Mouse (Mus musculus) hindbrain, embryonic 11.5 days (tissue): Measurements from ENCODE around the gene Ctu2. TPM values are rescaled to one million over a fixed set of nuclear protein-coding genes. Genes with fewer than 3 reads are reported as not detected.

Experiments
- ATAC-seq: fragments of 200-750 bp; cut with Nextera tagmentation; 2 replicates; pipeline ENCODE4 v1.8.0; 2017; ENCODE audit warnings: mild to moderate bottlenecking, moderate TSS enrichment, moderate library complexity; ENCODE audit not compliant: low FRiP score
- DNase-seq: peaks from one replicate; pipeline ENCODE4 v3.0.0-alpha.2; 2015; ENCODE audit warnings: low spot score
- H3K27ac ChIP-seq: fragments of 300-500 bp; sonication (generic); 2 replicates; pipeline ENCODE4 v1.5.1; 2014; ENCODE audit warnings: mild to moderate bottlenecking, low read depth, low read length
- H3K27me3 ChIP-seq: fragments of 300-500 bp; sonication (generic); 2 replicates; pipeline ENCODE4 v1.6.1; 2014; ENCODE audit warnings: mild to moderate bottlenecking, low read length, moderate library complexity, mixed read lengths; ENCODE audit not compliant: control insufficient read depth, insufficient read depth
- H3K36me3 ChIP-seq: fragments of 300-500 bp; sonication (generic); 2 replicates; pipeline ENCODE4 v1.6.1; 2014; ENCODE audit warnings: mild to moderate bottlenecking, low read length, moderate library complexity, mixed read lengths; ENCODE audit not compliant: control insufficient read depth, insufficient read depth
- H3K4me1 ChIP-seq: fragments of 300-500 bp; sonication (generic); replicated peaks from 2 replicates; pipeline ENCODE4 v1.6.1; 2014; ENCODE audit warnings: low read length, mixed read lengths; ENCODE audit not compliant: control insufficient read depth, insufficient read depth
- H3K4me2 ChIP-seq: fragments of 300-500 bp; sonication (generic); replicated peaks from 2 replicates; pipeline ENCODE4 v1.6.1; 2014; ENCODE audit warnings: mild to moderate bottlenecking, low read depth, low read length
- H3K4me3 ChIP-seq: fragments of 300-500 bp; sonication (generic); 2 replicates; pipeline ENCODE4 v1.5.1; 2014; ENCODE audit warnings: low read depth, low read length
- H3K9ac ChIP-seq: fragments of 300-500 bp; sonication (generic); 2 replicates; pipeline ENCODE4 v1.6.1; 2014; ENCODE audit warnings: low read depth, low read length
- H3K9me3 ChIP-seq: fragments of 300-500 bp; sonication (generic); 2 replicates; pipeline ENCODE4 v1.6.1; 2016; ENCODE audit warnings: low read length; ENCODE audit not compliant: control insufficient read depth
- WGBS: fragments of 180-500 bp; shearing (Covaris S2); extraction: QIAGEN DNeasy Blood & Tissue Kit; methylation state at CpG from one replicate; pipeline ENCODE4 v1.1.7; 2014; 5-methylcytosine and 5-hydroxymethylcytosine counted together
- polyA plus RNA-seq: library from polyadenylated mRNA; unstranded; fragments of >200 nt; fragmentation: Nextera tagmentation; extraction: Ambion mirVana; gene quantifications from 2 replicates; pipeline ENCODE4 v1.2.1, GENCODE M21; 2014

Ctu2 gene
- polyA plus RNA-seq = 65.6 and 67.5 TPM in 2 replicates

DNA sequence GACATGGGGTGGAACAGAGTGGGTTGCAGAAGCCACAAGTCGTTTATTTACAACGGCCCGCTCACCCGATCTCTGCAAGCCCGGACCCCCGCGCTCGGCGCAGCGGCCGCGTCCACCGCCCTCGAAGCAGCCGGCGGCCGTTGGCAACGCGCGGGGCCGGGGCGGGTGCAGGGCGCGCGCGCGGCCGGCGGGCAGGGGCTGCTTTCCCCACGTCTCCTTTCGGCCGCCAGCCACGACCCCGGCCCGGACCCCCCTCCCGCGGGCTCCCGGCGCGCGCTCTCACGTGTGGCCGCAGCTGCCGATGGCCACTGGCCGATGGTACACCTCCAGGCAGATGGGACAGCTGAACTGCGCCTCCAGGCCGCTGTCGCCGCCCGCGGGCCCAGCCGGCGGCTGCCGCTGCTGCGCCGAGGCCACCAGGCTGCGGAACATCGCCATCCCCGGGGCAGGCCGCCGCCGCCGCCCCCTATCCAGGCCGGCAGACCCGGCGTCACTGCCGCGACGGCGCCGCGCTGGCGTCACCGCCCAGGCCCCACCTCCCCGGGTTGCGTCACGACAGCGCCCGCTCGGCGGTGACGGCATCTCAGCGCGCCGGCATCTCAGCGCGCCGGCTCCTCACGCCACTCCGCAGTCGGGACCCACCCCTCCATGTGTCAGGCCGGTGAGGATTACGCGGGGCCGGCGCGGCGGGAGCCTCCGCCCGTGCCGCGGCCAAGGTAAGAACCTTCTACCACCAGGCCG lies at the start of gene Ctu2, which contains the start of gene Rnf166:
TSS of gene Ctu2 (plus strand) at position 564 of the 741 bp plus-strand sequence.
TSS of gene Rnf166 (minus strand) at position 485 of the 741 bp plus-strand sequence.
- DNase-seq = peak; percentile 98
- peak within 1 kb of the TSS; percentile 98 for H3K4me3 ChIP-seq
- peaks cover 8% of the 10 kb centered on the region; the same call in 1 of the 2 replicates for H3K4me1 ChIP-seq
- H3K9ac ChIP-seq = peak within 1 kb of the TSS; percentile 94
- H3K36me3 ChIP-seq = 0 out of 2 replicates have a peak, but pooled peaks cover 2% of the 10 kb centered on the region
- H3K4me2 ChIP-seq = peak within 1 kb of the TSS; percentile 85
- ATAC-seq = peak; percentile 95
- H3K27ac ChIP-seq = peak within 1 kb of the TSS; percentile 42; the same call in 1 of the 2 replicates
- H3K27me3 ChIP-seq = no peaks in the 10 kb centered on the region
- under 1% methylated on average over 69 of the region's 103 CpGs for WGBS
- H3K9me3 ChIP-seq = no peaks in the 10 kb centered on the region

DNA sequence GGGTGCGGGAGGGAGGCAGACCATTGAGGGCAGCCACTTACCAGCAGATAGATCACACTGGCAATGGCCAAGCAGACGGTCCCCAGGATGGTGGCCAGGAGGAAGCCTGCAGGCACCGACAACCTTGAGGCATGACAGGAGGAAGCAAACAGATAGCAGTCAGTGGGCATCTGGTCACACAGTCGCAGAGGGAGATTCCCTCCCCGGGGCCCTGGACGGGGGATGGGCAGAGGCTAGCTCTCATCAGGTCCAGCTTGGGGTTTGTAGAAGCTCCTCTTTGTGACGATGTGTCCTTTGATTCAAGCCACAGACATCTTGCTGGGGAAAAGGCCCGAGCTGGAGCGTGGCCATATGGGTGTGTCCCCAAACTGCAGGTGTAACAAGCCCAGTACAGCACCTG lies 49.8 kb upstream of the Ctu2 start:
- Histone ChIP-seq H3K36me3 (no peaks in the 10 kb centered on the region), H3K4me3 (no peak overlapping the region), H3K27ac (no peak overlapping the region), H3K9ac (no peak overlapping the region), H3K9me3 (no peaks in the 10 kb centered on the region), H3K4me1 (no peaks in the 10 kb centered on the region), H3K4me2 (no peak overlapping the region), H3K27me3 (no peaks in the 10 kb centered on the region)
- no peak for DNase-seq
- no peak for ATAC-seq
- WGBS = 82% methylated on average over 9 of the region's 9 CpGs

DNA sequence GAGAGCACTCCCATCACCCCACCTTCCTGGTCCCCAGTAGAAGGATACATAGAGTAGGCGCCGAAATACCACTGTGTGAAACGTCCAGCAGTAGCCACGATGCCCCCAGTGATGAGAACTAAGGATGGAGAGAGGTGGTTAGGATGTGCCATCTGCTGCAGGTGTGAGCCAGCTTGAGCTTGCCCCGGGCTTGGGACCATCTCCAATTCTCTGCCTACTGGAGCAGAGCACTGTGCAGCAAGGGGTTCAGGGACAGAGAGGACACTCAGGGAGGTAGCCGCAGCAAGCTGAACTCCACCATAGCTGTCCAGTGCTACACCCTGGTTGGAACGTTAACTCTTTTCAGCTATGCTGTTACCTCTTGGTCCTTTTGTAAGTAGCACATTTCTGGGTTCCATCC lies 48.3 kb upstream of the Ctu2 start:
- peaks cover 8% of the 10 kb centered on the region; the same call in 1 of the 2 replicates for H3K4me1 ChIP-seq
- no peak overlapping the region for H3K9ac ChIP-seq
- 90% methylated on average over 7 of the region's 7 CpGs for whole genome bisulfite sequencing
- ATAC-seq (no peak), DNase-seq (no peak)
- H3K36me3 ChIP-seq = no peaks in the 10 kb centered on the region
- no peak overlapping the region for H3K27ac ChIP-seq
- H3K27me3 ChIP-seq = no peaks in the 10 kb centered on the region
- no peak overlapping the region for H3K4me3 ChIP-seq
- H3K9me3 ChIP-seq = no peaks in the 10 kb centered on the region
- no peak overlapping the region for H3K4me2 ChIP-seq

DNA sequence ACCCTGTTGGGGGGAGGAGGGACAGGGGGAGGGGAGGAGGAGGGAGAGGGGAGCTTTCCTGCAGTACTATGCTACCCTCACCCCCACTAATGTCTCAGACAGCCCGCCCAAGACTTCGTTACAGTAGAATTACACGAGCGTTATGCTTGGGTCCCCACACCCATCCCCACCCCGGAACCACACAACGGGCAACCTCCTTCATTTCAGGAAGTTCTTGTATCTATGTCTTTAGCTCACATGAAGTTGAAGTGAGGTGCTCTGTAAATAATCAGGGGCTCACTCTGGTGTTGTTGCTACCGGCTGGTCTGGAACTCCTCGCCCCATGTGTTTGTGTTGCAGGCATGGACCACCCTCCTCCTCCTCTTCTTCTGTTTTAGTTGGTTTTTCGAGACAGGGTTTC lies 47.8 kb upstream of the Ctu2 start:
- peaks cover 11% of the 10 kb centered on the region; the same call in 1 of the 2 replicates for H3K4me1 ChIP-seq
- no peaks in the 10 kb centered on the region for H3K27me3 ChIP-seq
- ATAC-seq (no peak), DNase-seq (no peak)
- WGBS = 87% methylated on average over 9 of the region's 9 CpGs
- H3K27ac ChIP-seq = no peak overlapping the region
- H3K4me2 ChIP-seq = no peak overlapping the region
- no peaks in the 10 kb centered on the region for H3K9me3 ChIP-seq
- H3K4me3 ChIP-seq = no peak overlapping the region
- H3K36me3 ChIP-seq = no peaks in the 10 kb centered on the region
- H3K9ac ChIP-seq = no peak overlapping the region

DNA sequence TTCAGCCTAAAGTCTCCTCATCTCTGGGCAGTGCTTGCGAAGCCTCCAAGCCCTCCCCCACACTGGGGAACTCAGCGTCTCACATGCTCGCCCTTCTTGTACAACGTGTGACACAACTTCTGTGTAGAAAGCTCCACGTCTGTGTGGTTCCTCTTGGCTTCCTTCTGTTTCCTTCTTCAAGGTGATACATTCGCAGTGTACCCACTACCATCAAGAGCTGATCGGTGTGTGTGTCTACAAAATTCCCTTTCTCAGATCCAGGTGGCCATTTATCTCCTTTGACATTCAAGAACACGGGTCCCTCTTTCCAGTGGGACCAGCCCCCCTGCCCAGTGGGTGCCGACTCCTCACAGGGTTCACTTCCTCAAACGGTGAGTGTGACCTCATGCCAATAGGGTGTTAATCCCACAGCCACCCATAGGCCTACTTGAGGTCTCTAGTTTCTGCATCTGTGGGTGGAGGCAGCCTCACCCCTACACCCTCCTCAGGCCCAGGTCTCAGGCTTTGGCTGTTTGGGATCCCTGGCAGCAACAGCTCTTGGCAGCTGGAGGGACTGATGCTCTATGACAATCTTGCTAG lies 45.8 kb upstream of the Ctu2 start:
- peaks cover 11% of the 10 kb centered on the region; the same call in 1 of the 2 replicates for H3K4me1 ChIP-seq
- H3K9ac ChIP-seq = no peak overlapping the region
- H3K36me3 ChIP-seq = no peaks in the 10 kb centered on the region
- no peak overlapping the region for H3K4me3 ChIP-seq
- H3K9me3 ChIP-seq = no peaks in the 10 kb centered on the region
- DNase-seq (no peak), ATAC-seq (no peak)
- H3K27ac ChIP-seq = no peak overlapping the region
- H3K4me2 ChIP-seq = no peak overlapping the region
- WGBS = 87% methylated on average over 10 of the region's 10 CpGs
- no peaks in the 10 kb centered on the region for H3K27me3 ChIP-seq

DNA sequence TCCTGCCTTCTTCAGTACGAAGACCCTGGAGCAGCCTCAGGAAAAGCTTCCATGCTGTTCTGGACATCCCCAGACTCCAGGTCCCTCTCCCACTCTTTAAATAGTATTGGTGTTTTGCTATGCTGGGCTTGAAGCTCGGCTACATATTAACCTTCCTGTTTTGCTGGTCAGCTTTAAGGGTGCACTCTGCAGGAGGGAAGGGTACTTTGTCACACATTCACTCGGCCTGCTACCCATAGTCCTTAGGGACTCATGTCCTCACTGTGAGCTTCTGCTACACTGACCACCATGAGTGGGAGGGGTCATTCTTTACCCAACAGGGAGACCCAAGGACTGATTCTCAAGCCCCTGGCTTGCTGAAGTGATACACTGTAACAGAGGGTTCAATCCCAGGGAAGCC lies 45.3 kb upstream of the Ctu2 start:
- no peak for ATAC-seq
- Histone ChIP-seq H3K36me3 (0 out of 2 replicates have a peak, but pooled peaks cover 4% of the 10 kb centered on the region), H3K27me3 (no peaks in the 10 kb centered on the region), H3K4me2 (no peak overlapping the region), H3K4me1 (peaks cover 11% of the 10 kb centered on the region; the same call in 1 of the 2 replicates), H3K4me3 (no peak overlapping the region), H3K27ac (no peak overlapping the region), H3K9ac (no peak overlapping the region), H3K9me3 (no peaks in the 10 kb centered on the region)
- DNase-seq = no peak
- 73% methylated on average over 3 of the region's 3 CpGs for WGBS

DNA sequence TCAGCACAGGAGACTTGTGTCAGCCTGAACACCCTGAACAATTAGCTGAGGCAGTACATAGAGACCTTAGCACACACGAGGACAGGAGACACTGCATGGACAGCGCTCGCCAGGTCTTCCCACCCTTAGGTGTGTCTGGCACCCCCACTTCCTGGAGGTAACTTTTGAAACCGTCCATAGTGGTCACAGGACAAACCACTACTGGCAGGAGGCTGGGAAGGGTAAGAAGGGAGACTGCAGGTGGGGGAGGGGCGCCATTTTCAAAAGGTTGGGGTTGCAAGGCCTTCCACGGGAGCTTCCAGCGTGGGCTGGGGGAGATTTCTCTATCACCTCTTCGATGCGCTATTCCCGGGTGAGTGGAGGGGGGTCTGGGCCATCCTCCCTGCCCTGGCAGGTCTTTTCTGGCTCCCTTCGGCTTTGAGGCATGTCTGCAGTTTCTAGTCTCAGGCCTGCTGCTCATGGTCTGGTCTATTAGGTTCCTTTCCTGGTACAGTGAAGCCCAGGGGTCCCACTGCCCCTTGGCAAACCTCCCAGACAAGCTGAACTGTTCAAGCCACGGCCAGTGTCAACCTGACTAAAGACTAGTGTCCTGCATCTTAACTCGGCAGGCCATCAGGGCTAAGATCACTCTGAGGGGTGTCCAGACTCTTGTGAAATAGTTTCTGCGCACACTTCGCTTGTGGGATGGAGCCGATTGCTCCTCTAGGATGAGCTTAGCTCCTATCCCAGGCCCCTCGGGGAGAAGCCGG lies 44.1 kb upstream of the Ctu2 start:
- Histone ChIP-seq H3K27me3 (no peaks in the 10 kb centered on the region), H3K4me3 (peak overlapping the region; percentile 37), H3K4me2 (peak overlapping the region; percentile 75), H3K4me1 (peaks cover 11% of the 10 kb centered on the region; the same call in 1 of the 2 replicates), H3K27ac (no peak overlapping the region), H3K9ac (peak overlapping the region; percentile 56), H3K36me3 (0 out of 2 replicates have a peak, but pooled peaks cover 9% of the 10 kb centered on the region), H3K9me3 (no peaks in the 10 kb centered on the region)
- 41% methylated on average over 18 of the region's 18 CpGs for WGBS
- ATAC-seq (no peak), DNase-seq (peak; percentile 23)

DNA sequence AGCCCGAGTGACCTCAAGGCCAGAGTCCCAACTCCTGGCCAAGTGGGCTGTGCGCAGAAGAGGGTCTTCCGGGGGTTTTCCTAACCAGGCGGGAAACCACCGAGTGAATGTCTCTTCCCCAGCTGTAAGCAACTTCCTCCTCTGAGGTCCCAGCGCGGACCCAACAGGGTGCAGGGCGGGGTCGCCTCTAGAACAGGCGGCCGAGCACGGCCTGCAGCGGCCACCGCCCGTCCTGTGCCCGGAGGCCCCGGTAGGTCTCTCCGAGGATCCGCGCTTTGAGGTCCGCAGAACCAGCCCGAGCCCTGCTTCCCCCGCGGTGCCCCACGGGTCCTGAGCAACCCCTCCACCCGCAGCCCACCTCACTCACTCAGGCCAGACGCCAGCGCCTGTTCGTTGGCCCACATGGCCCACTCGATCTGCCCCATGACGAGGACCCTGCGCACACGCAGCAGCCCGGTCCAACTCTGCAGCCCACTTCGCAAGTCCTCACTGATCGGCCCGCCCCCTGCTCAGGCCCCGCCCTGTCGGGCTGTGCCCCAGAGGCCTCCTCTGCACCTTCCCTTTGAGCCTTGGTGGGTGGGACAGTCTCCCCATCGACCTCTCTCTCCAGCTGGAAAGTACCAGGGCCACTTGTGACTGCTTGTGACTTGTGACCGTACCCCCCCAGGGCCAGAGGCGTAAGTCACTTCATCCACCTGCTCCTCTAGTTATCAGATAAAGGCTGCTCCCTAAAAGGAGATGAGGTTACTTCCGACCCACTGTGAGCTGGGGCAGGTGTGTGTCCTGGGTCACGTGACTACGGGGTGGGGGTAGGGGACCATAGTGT lies 43.3 kb upstream of the Ctu2 start, which contains the start of gene Cyba:
TSS of gene Cyba (minus strand) at position 488 of the 826 bp plus-strand sequence.
- Histone ChIP-seq H3K27me3 (no peaks in the 10 kb centered on the region), H3K9ac (peak within 1 kb of the TSS; percentile 56), H3K36me3 (0 out of 2 replicates have a peak, but pooled peaks cover 9% of the 10 kb centered on the region), H3K4me2 (peak within 1 kb of the TSS; percentile 75), H3K4me3 (peak within 1 kb of the TSS; percentile 37), H3K9me3 (no peaks in the 10 kb centered on the region), H3K4me1 (peaks cover 11% of the 10 kb centered on the region; the same call in 1 of the 2 replicates), H3K27ac (no peak within 1 kb of the TSS)
- ATAC-seq (peak; percentile 79), DNase-seq (peak; percentile 59)
- WGBS = 6% methylated on average over 45 of the region's 45 CpGs
